Mouse (Mus musculus): Measurements from ENCODE around the gene Med12.
"Not testable (repeated sequence)": the region's sequence is repeated elsewhere in the genome, so short reads cannot be mapped to it uniquely, and the experiment has no call there.

Gene Med12

GRCm38 (mm10) chrX:101299473-101300426, 25.9 kb downstream of the Med12 start:
- DNase-seq (ENCODE audit: low spot score in 2 of 2) = no peak

GRCm38 (mm10) chrX:101300427-101301030, 26.7 kb downstream of the Med12 start:
- no peak for DNase-seq (ENCODE audit: low spot score in 2 of 2)

GRCm38 (mm10) chrX:101301654-101302053, 27.8 kb downstream of the Med12 start:
- no peak for DNase-seq (ENCODE audit: low spot score in 2 of 2)

GRCm38 (mm10) chrX:101304646-101305045, 30.8 kb downstream of the Med12 start:
- DNase-seq (ENCODE audit: low spot score in 2 of 2) = no peak

GRCm38 (mm10) chrX:101309299-101309698, 35.5 kb downstream of the Med12 start:
- DNase-seq (ENCODE audit: low spot score in 2 of 2) = no peak

- DNase-seq (ENCODE audit: low spot score in 2 of 2) = peak; percentile 32 to 58
Observed at GRCm38 (mm10) chrX:101313625-101314359, 40.0 kb downstream of the Med12 start.

- no peak for DNase-seq (ENCODE audit: low spot score in 2 of 2)
Observed at GRCm38 (mm10) chrX:101319775-101320174, 45.9 kb downstream of the Med12 start.

GRCm38 (mm10) chrX:101325989-101326899, 52.4 kb downstream of the Med12 start:
- no peak for DNase-seq (ENCODE audit: low spot score in 2 of 2)

- DNase-seq (ENCODE audit: low spot score in 2 of 2) = peak; percentile 33 to 66
Observed at GRCm38 (mm10) chrX:101329372-101330028, 55.7 kb downstream of the Med12 start.

- DNase-seq (ENCODE audit: low spot score in 2 of 2) = no peak
Observed at GRCm38 (mm10) chrX:101332031-101332374, 58.2 kb downstream of the Med12 start.

GRCm38 (mm10) chrX:101332375-101333211, 58.8 kb downstream of the Med12 start:
- DNase-seq (ENCODE audit: low spot score in 2 of 2) = peak; percentile 62 to 75

GRCm38 (mm10) chrX:101334606-101335005, 60.8 kb downstream of the Med12 start:
- DNase-seq (ENCODE audit: low spot score in 2 of 2) = no peak

GRCm38 (mm10) chrX:101338666-101339065, 64.8 kb downstream of the Med12 start:
- no peak for DNase-seq (ENCODE audit: low spot score in 2 of 2)

GRCm38 (mm10) chrX:101342837-101343236, 69.0 kb downstream of the Med12 start:
- DNase-seq (ENCODE audit: low spot score in 2 of 2) = not testable (repeated sequence)

- DNase-seq (ENCODE audit: low spot score in 2 of 2) = no peak
Observed at GRCm38 (mm10) chrX:101345456-101345855, 71.6 kb downstream of the Med12 start.

- DNase-seq (ENCODE audit: low spot score in 2 of 2) = no peak
Observed at GRCm38 (mm10) chrX:101346475-101346874, 72.6 kb downstream of the Med12 start.

Data from frontal cortex, postnatal 25 days (tissue).